In the genomic region with DNA sequence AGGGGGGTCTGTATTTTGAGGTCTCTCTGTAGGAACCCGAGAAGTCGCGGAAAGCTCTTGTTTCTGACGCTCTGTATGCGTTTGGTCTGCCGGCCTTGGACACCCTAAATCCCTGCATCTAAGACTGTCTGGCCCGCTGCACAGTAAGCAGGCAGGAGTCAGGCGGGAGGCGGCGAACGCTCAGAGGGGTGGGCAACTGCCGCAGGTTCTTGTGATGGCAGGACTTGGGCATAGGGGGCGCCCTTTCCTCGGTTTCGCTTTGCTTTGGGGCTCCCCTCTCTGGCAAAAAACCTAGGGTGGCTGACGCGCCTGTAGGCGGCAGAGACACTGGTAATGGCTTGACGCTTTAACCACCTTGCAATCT, we compare ENCODE assay signal across 8 mouse cellular contexts. TPM values are rescaled to one million over a fixed set of nuclear protein-coding genes. Genes with fewer than 3 reads are reported as not detected.
DNase-seq lines count a peak whose midpoint lies in the region; ATAC-seq and TF ChIP-seq lines count a peak whose summit lies in the region.

No protein-coding gene starts in this region.

- H3K4me3 ChIP-seq in spleen, adult 2 months (ENCODE audit: extremely low read depth, insufficient read depth, insufficient read length), result peak overlapping the region; percentile 36; the same call in 1 of the 2 replicates
- peak overlapping the region; percentile 56 for H3K4me3 ChIP-seq in forebrain, embryonic 16.5 days (replicated peaks; ENCODE audit: low read length)
- H3K4me3 ChIP-seq in liver, embryonic 13.5 days (replicated peaks), result peak overlapping the region; percentile 39

- no peak for TF ChIP-seq POLR2A in spleen, adult 2 months (IDR thresholded peaks at IDR 0.05; ENCODE audit: low read depth, low read length)

- ATAC-seq in forebrain, embryonic 16.5 days, result peak; percentile 67
- no peak for ATAC-seq in liver, embryonic 13.5 days (ENCODE audit: low read depth)

- peaks cover 2% of the 10 kb centered on the region; the same call in 1 of the 2 replicates for H3K4me1 ChIP-seq in spleen, adult 2 months (ENCODE audit: control insufficient read depth, insufficient read depth, insufficient read length)
- 0 out of 2 replicates have a peak, but pooled peaks cover 6% of the 10 kb centered on the region for H3K4me1 ChIP-seq in forebrain, embryonic 16.5 days (replicated peaks; ENCODE audit: control insufficient read depth, insufficient read depth, low read length)
- H3K4me1 ChIP-seq in liver, embryonic 13.5 days (replicated peaks), result no peaks in the 10 kb centered on the region

- intact Hi-C loops in heart, postnatal 10 days (cut with DNase I), result loop anchor here (5.0 kb wide), 6 partner anchors 55 to 470 kb away; no protein-coding TSS in a partner anchor

- no peaks in the 10 kb centered on the region for H3K9me3 ChIP-seq in forebrain, embryonic 16.5 days (ENCODE audit: control insufficient read depth, low read length)
- H3K9me3 ChIP-seq in liver, embryonic 13.5 days (replicated peaks), result no peaks in the 10 kb centered on the region

- no peak overlapping the region; the same call in 1 of the 2 replicates for H3K27ac ChIP-seq in spleen, adult 2 months (ENCODE audit: insufficient read depth, low read length)
- H3K27ac ChIP-seq in forebrain, embryonic 16.5 days (ENCODE audit: low read length), result peak overlapping the region; percentile 84
- no peak overlapping the region for H3K27ac ChIP-seq in liver, embryonic 13.5 days

- H3K9ac ChIP-seq in forebrain, embryonic 16.5 days (replicated peaks; ENCODE audit: low read depth, low read length), result peak overlapping the region; percentile 68
- no peak overlapping the region for H3K9ac ChIP-seq in liver, embryonic 13.5 days

- H3K36me3 ChIP-seq in spleen, adult 2 months (ENCODE audit: control insufficient read depth, insufficient read depth, low read length), result no peaks in the 10 kb centered on the region
- H3K36me3 ChIP-seq in forebrain, embryonic 16.5 days (ENCODE audit: control insufficient read depth, insufficient read depth), result no peaks in the 10 kb centered on the region
- H3K36me3 ChIP-seq in liver, embryonic 13.5 days, result no peaks in the 10 kb centered on the region

- WGBS in spleen, adult 2 months, result 30% methylated on average over 19 of the region's 19 CpGs
- 31% methylated on average over 18 of the region's 19 CpGs for WGBS in forebrain, embryonic 16.5 days
- WGBS in liver, embryonic 13.5 days (ENCODE audit: insufficient replicate concordance), result 27% methylated on average over 18 of the region's 19 CpGs

- H3K4me2 ChIP-seq in forebrain, embryonic 16.5 days (ENCODE audit: low read length), result peak overlapping the region; percentile 61
- H3K4me2 ChIP-seq in liver, embryonic 13.5 days, result peak overlapping the region; percentile 54

- no peak for DNase-seq in spleen, adult 2 months (ENCODE audit: low read depth in 1 of 2, low spot score in 2 of 2)
- no peak for DNase-seq in spleen, adult 12 weeks (ENCODE audit: low spot score)
- DNase-seq in heart, postnatal 10 days, result peak; percentile 78 to 86
- DNase-seq in kidney, postnatal 4 days, result peak; percentile 81 to 85
- peak; percentile 2 for DNase-seq in liver, embryonic 13.5 days
- DNase-seq in natural killer cell, adult 2 months (ENCODE audit: low spot score in 2 of 2), result peak; percentile 39 to 49
- peak; percentile 85 for DNase-seq in testis, postnatal 10 days (ENCODE audit: low spot score)

- TF ChIP-seq CTCF in spleen, adult 2 months (IDR thresholded peaks at IDR 0.05; ENCODE audit: extremely low read depth, insufficient read depth, insufficient read length, insufficient replicate concordance), result 0 out of 2 replicates have a peak, but pooled peaks have one; percentile 6

- peaks cover 2% of the 10 kb centered on the region; the same call in 1 of the 2 replicates for H3K27me3 ChIP-seq in spleen, adult 2 months (ENCODE audit: control insufficient read depth, insufficient read depth, low read length)
- no peaks in the 10 kb centered on the region for H3K27me3 ChIP-seq in forebrain, embryonic 16.5 days (replicated peaks; ENCODE audit: control insufficient read depth, insufficient read depth, low read length)
- H3K27me3 ChIP-seq in liver, embryonic 13.5 days, result peaks cover 52% of the 10 kb centered on the region

RNA-seq across cellular contexts. Expression of a gene that starts 2.0 kb away (rescaled TPM):
- polyA plus RNA-seq in spleen, adult 2 months (2012; rRNA removed), result 2.6 and 3.8 TPM in 2 replicates
- 4.5 and 5.4 TPM in 2 replicates for polyA plus RNA-seq in forebrain, embryonic 16.5 days (2015; fragmentation: Nextera tagmentation; extraction: Ambion mirVana)
- total RNA-seq in heart, postnatal 10 days (2021), result 10 to 100 TPM; 10.7 to 12.8 TPM
- polyA plus RNA-seq in liver, embryonic 13.5 days (2015; fragmentation: Nextera tagmentation; extraction: Ambion mirVana), result 0.08 and 0.12 TPM in 2 replicates

Comparison
In these comparisons a context has a peak if more than half of its experiments do, and no peak if none do; other contexts are left out.
1. DNase-seq: peak in heart, postnatal 10 days (2 of 2), kidney, postnatal 4 days (2 of 2), liver, embryonic 13.5 days (single experiment), natural killer cell, adult 2 months (2 of 2) and testis, postnatal 10 days (single experiment); none in spleen, adult 2 months (0 of 2) and spleen, adult 12 weeks (single experiment).
2. Peak in every context shown above with its lines, with median percentiles within 50 percentile points of each other: H3K4me3 ChIP-seq.